Mouse (Mus musculus) left cerebral cortex, adult 2 months (tissue): ENCODE results near the gene Olfr761. TPM values are rescaled to one million over a fixed set of nuclear protein-coding genes. Genes with fewer than 3 reads are reported as not detected.
"Not testable (repeated sequence)": the region's sequence is repeated elsewhere in the genome, so short reads cannot be mapped to it uniquely, and the experiment has no call there.

ENCODE experiments used
- DNase-seq, 2 experiments: peaks; one replicate each; pipeline ENCODE4 v3.0.0; 2021 to 2022; ENCODE audit warnings: low spot score in 2 of 2, mixed read lengths in 1 of 2; ENCODE audit errors: extremely low spot score in 1 of 2
- H3K27ac ChIP-seq: fragments of 200-600 bp; 2 replicates; pipeline ENCODE4 v1.8.1; 2022
- H3K4me3 ChIP-seq: fragments of 200-600 bp; 2 replicates; pipeline ENCODE4 v1.8.1; 2022
- CTCF ChIP-seq: fragments of 200-600 bp; IDR thresholded peaks from 2 replicates; pipeline ENCODE4 v1.8.1; 2022; ENCODE audit warnings: antibody characterized with exemption, mild to moderate bottlenecking, moderate library complexity
- intact Hi-C: fragments of 180-260 bp; cut with DNase I; formaldehyde crosslinking; loops from one replicate; pipeline ENCODE4 v1.15.1; 2025
- long read RNA-seq, 2 experiments: library from polyadenylated mRNA; stranded (forward); transcript quantifications; one replicate each; pipeline ENCODE4 v2.0.0; 2021; ENCODE audit warnings: borderline mapping rate in 2 of 2
- total RNA-seq, 2 experiments: library from RNA; stranded (reverse); gene quantifications; 2 replicates each; pipeline ENCODE4 v1.2.3; 2021

Olfr761 gene
- total RNA-seq, result not detected
- long read RNA-seq, experiment 1, result 0 reads
- long read RNA-seq, experiment 2, result 0 reads

GRCm38 (mm10) chr17:37952979-37953378 lies at the start of gene Olfr761:
Gene Olfr761 (minus strand): TSS chr17:37953079.
- no peak for DNase-seq
- TF ChIP-seq CTCF, result no peak
- intact Hi-C loops, result no loop called here
- Histone ChIP-seq H3K27ac (no peak within 1 kb of the TSS), H3K4me3 (no peak within 1 kb of the TSS)

- TF ChIP-seq CTCF, result no peak
- DNase-seq, result no peak
- H3K27ac ChIP-seq, result no peak overlapping the region
- H3K4me3 ChIP-seq, result no peak overlapping the region
- intact Hi-C loops, result no loop called here
Measured at GRCm38 (mm10) chr17:37995635-37996307, 42.9 kb upstream of the Olfr761 start.

- no peak overlapping the region for H3K27ac ChIP-seq
- no peak for DNase-seq
- intact Hi-C loops, result no loop called here
- H3K4me3 ChIP-seq, result no peak overlapping the region
- no peak for TF ChIP-seq CTCF
Measured at GRCm38 (mm10) chr17:37990453-37990961, 37.6 kb upstream of the Olfr761 start.

GRCm38 (mm10) chr17:37973591-37973990 lies 20.7 kb upstream of the Olfr761 start:
- H3K4me3 ChIP-seq, result no peak overlapping the region
- no peak for TF ChIP-seq CTCF
- no peak for DNase-seq
- intact Hi-C loops, result no loop called here
- no peak overlapping the region for H3K27ac ChIP-seq

- intact Hi-C loops, result no loop called here
- TF ChIP-seq CTCF, result no peak
Measured at GRCm38 (mm10) chr17:37920248-37920647, 32.6 kb downstream of the Olfr761 start, which contains the start of gene Olfr128. Gene Olfr128 (plus strand): TSS chr17:37920548.

GRCm38 (mm10) chr17:37906821-37907220 lies 46.1 kb downstream of the Olfr761 start:
- DNase-seq, intact Hi-C loops, H3K4me3 ChIP-seq, H3K27ac ChIP-seq: not testable (repeated sequence)

More at GRCm38 (mm10) chr17:37920248-37920647, 32.6 kb downstream of the Olfr761 start, which contains the start of gene Olfr128:
- Histone ChIP-seq H3K27ac (no peak within 1 kb of the TSS), H3K4me3 (no peak within 1 kb of the TSS)
- DNase-seq, result no peak

Other genes with a start within 250 kb of the Olfr761 start
- gene Olfr120, start 231.3 kb downstream of the Olfr761 start, total RNA-seq, result not detected
- not detected for gene Olfr121, start 204.2 kb downstream of the Olfr761 start, total RNA-seq
- not detected for gene Olfr122, start 184.5 kb downstream of the Olfr761 start, total RNA-seq
- not detected for gene Olfr123, start 159.6 kb downstream of the Olfr761 start, total RNA-seq
- not detected for gene Olfr124, start 153.2 kb downstream of the Olfr761 start, total RNA-seq
- gene Olfr125, start 120.1 kb downstream of the Olfr761 start, total RNA-seq, result not detected
- gene Olfr126, start 105.6 kb downstream of the Olfr761 start, total RNA-seq, result not detected
- not detected for gene Olfr127, start 52.6 kb downstream of the Olfr761 start, total RNA-seq
- gene Olfr128, start 32.5 kb downstream of the Olfr761 start, total RNA-seq, result not detected
- gene Olfr129, start 107.0 kb upstream of the Olfr761 start, total RNA-seq, result not detected
- not detected for gene Olfr130, start 110.8 kb upstream of the Olfr761 start, total RNA-seq
- gene Olfr131, start 135.6 kb upstream of the Olfr761 start, total RNA-seq, result not detected
- gene Olfr132, start 181.4 kb upstream of the Olfr761 start, total RNA-seq, result not detected
- gene Olfr133, start 192.2 kb upstream of the Olfr761 start, total RNA-seq, result not detected
- not detected for gene Olfr134, start 218.3 kb upstream of the Olfr761 start, total RNA-seq